Mouse (Mus musculus) urinary bladder, postnatal 14 days (tissue): ENCODE data around the gene Espl1.

ENCODE experiments used
- DNase-seq: peaks from one replicate; pipeline ENCODE4 v3.0.0; 2021; ENCODE audit warnings: low spot score

Gene Espl1

GRCm38 (mm10) chr15:102295633-102296367 lies at the start of gene Espl1:
Gene Espl1, plus strand, starts transcription at chr15:102296266.
- DNase-seq = peak; percentile 94

DNA sequence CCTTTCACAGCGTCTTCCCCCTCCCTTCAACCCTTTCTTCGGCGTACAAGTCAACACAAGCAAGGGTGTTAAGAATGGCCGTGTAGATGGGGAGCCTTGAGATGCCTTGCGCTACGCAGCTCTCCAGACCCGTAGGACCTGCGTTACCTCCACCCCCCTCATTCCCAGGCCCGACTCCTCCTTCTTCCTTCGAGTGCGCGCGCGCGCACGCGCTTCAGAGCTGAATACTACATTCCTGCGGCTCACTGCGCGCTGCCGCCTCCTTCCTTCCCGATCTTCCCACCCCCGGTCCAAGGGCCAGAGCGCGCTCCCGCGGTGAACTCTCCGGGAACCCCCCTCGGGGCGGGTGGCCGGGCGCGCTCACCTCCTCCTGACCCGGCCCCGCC lies 49.2 kb upstream of the Espl1 start:
- DNase-seq = peak; percentile 97

- DNase-seq = peak; percentile 81
Measured at GRCm38 (mm10) chr15:102247252-102248130, 48.6 kb upstream of the Espl1 start.

GRCm38 (mm10) chr15:102248131-102248811 lies 47.8 kb upstream of the Espl1 start:
- no peak for DNase-seq

DNA sequence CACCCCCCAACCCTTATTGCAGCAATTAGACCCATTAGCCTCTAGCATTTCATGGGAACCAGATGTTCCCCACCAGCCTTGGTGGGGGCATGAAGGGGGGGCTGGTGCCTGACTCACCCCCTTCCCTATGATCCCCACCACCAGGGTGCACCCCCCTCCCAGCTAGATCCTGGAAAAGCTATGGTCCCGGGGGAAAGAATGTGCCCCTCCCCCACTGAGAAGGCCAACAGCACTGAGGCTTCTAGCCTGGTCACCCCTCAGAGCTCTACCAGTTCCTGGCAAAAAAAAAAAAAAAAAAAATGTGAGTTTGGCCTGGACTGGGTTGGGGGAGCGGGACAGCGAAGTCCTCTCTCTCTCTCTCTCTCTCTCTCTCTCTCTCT lies 47.3 kb upstream of the Espl1 start:
- DNase-seq = no peak

GRCm38 (mm10) chr15:102249251-102249691 lies 46.8 kb upstream of the Espl1 start:
- DNase-seq = peak; percentile 50

DNA sequence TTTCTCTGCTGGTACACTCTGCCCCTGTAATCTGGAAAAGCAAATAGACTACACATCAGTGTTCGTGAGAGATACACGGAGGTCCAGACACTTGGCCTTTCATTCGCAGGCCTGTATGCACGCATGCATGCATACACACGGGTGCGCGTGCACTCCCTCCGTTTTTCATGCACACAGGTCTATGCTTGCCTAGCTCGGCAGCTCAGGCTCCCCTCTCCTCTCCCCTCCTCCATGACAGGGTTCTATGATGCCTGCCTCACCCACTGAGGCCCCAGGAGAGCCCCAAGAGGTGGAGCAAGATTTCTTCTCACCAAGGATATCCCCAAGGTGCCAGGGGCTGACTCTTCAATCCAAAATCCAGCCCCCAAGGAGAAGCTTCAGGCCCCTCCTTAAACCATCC lies 46.1 kb upstream of the Espl1 start:
- no peak for DNase-seq

DNA sequence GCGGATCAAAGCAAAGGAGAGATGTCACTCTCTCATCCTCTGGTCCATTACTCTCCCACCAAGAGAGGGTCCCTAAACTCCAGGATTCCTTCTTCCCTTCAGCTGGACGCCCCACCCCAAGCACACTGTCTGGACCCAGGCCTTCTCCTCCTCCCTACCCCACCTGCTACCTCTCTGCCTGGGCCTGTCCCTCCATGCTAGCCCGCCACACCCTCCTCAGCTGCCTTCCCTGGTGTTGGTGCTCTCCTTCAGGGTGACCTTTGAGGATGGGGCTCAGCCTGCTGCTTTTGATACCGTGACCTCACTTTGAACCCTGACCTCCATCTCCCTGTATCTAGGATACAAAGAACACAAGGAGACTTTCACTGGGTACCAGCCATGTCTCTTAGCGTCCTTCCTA lies 45.5 kb upstream of the Espl1 start:
- DNase-seq = peak; percentile 39

GRCm38 (mm10) chr15:102255547-102256255 lies 40.4 kb upstream of the Espl1 start:
- peak; percentile 87 for DNase-seq

GRCm38 (mm10) chr15:102256431-102257201 lies 39.5 kb upstream of the Espl1 start:
- no peak for DNase-seq

- peak; percentile 75 for DNase-seq
Measured at GRCm38 (mm10) chr15:102257202-102258075, 38.6 kb upstream of the Espl1 start, which contains the start of gene Rarg. Gene Rarg, minus strand, starts transcription at chr15:102257517.

DNA sequence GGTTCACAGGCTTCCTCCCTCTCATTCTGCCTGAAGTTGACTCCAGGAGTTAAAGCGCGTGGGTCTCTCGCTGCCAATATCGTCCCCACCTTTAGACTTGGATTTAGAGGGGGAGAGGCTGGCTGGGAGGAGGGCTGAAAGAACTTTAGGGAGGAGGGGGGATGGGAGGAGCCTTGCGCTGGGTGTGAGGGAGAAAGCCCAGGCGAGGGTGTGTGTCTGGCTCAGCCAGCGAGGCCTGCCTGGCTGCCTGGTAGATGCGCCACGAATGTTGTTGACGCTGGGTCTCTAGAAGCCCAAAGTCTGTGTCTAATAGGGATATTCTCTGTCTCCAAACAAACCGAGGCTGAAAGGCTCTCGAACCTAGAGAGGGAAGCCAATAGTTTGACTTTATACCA lies 38.0 kb upstream of the Espl1 start:
- DNase-seq = peak; percentile 85

GRCm38 (mm10) chr15:102258581-102259253 lies 37.3 kb upstream of the Espl1 start:
- DNase-seq = no peak

DNA sequence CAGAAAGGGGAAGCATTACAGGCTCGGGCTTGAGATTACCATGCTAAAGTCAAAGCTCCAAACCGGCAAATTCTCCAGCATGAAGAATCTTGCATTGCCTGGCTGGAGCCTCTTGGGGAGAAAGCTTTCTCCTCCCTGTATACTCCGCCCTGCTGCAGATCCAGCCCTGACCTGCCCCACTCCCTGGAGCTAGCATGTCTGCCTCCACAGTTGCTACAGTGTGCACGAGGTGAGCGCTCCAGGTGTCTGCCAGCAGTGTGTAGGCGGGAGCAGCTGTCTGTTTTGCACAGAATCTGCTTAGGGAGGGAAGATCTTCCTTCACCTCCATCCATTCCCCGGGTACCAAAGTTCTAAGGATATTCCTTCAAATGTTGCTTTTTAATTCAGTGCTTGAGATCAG lies 33.5 kb upstream of the Espl1 start:
- DNase-seq = peak; percentile 53

DNA sequence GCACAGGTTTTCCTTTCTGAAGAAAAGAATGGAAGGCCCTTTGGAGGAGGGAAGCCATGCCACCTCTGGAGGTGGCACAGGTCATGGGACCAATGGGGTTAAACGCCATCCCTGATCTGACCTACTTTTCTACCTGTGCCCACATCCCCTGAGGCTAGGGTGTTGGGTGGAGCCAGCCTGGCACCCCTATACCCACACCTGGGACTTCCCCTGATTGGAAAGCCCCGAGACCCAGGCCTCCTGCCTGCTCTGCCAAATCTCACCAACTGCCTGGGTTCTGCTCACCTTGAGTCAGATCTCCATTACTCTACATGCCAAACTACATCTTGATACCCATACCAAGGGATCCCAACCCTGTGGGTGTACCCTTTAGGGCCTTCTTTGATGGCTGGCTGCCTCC lies 33.0 kb upstream of the Espl1 start:
- no peak for DNase-seq

GRCm38 (mm10) chr15:102265548-102265947 lies 30.5 kb upstream of the Espl1 start:
- no peak for DNase-seq

GRCm38 (mm10) chr15:102270274-102270960 lies 25.6 kb upstream of the Espl1 start, which contains the start of gene Gm9918:
Gene Gm9918, plus strand, starts transcription at chr15:102270563.
- DNase-seq = no peak

- no peak for DNase-seq
Measured at GRCm38 (mm10) chr15:102271441-102271840, 24.6 kb upstream of the Espl1 start.
